Mouse (Mus musculus): ENCODE measurements around the gene Prkcq.

DNA sequence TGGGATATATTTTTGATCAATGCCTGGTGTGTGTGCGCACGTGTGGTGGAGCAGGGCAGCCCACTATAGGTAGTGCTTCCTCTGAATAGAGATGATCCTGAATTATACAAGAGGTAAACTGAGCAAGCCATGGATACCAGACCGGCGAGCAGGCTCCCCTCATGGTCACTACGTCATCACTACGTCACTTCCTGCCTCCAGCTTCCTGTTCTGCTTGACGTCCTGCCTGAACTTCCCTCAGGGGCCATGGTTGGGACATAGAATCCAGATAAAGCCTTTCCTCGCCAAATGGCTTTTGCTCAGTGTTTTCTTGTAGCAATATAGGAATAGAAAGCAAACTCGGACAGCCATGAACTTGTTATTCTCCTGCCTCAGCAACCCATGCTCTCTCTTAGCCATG, 33.1 kb downstream of the Prkcq start:
- TF ChIP-seq CTCF (IDR thresholded peaks at IDR 0.05; ENCODE audit: low read depth, low read length) (no peak), POLR2A (IDR thresholded peaks at IDR 0.05; ENCODE audit: borderline replicate concordance, low read depth, low read length) (no peak)
